Mouse (Mus musculus): ENCODE results near the gene Cux2.

GRCm38 (mm10) chr5:121894647-121895046 is 155.3 kb downstream of the Cux2 start:
- TF ChIP-seq NRF1 (IDR thresholded peaks at IDR 0.05; ENCODE audit: insufficient read depth, low read depth, low read length, poor library complexity, severe bottlenecking) (no peak), EP300 (IDR thresholded peaks at IDR 0.05; ENCODE audit: low read depth in 1 of 2, low read length in 2 of 2) (no peak), CHD2 (IDR thresholded peaks at IDR 0.05; ENCODE audit: low read length) (no peak), CTCF (IDR thresholded peaks at IDR 0.05 in 2 of 3, conservative IDR thresholded peaks at IDR 0.05 in 1 of 3; ENCODE audit: control insufficient read depth in 1 of 3, insufficient read depth in 1 of 3, low read depth in 2 of 3, low read length in 3 of 3, poor library complexity in 1 of 3, severe bottlenecking in 1 of 3) (no peak), BHLHE40 (IDR thresholded peaks at IDR 0.05; ENCODE audit: borderline replicate concordance, low read depth, low read length) (no peak), TBP (IDR thresholded peaks at IDR 0.05; ENCODE audit: low read depth, low read length) (no peak), MYB (IDR thresholded peaks at IDR 0.05; ENCODE audit: low read depth, low read length) (no peak)
